Comparison of ENCODE assay signal across 12 mouse cellular contexts in genomic region chr4:119870411-119870810, GRCm38 (mm10).
DNase-seq lines count a peak whose midpoint lies in the region; ATAC-seq lines count a peak whose summit lies in the region.
"Had no signal": no experiment of that assay in that cellular context is flagged by ENCODE, and none has a peak within 500 bp of the region (broad histone marks: within the 10 kb centered on the region; RNA-seq: fewer than 3 reads in every experiment).

No protein-coding gene starts in this region.

- H3K4me1 ChIP-seq in heart, embryonic 10.5 days: peaks cover 3% of the 10 kb centered on the region; the same call in 1 of the 2 replicates
- H3K4me1 ChIP-seq in hindbrain, embryonic 13.5 days (replicated peaks): peaks cover 6% of the 10 kb centered on the region
- H3K4me1 ChIP-seq: liver, embryonic 15.5 days had no signal

- ATAC-seq in hindbrain, embryonic 13.5 days (ENCODE audit: low FRiP score): no peak

- intact Hi-C loops in heart, postnatal 10 days (cut with DNase I): no loop called here

- H3K9ac ChIP-seq in hindbrain, embryonic 13.5 days: no peak overlapping the region
- H3K9ac ChIP-seq: liver, embryonic 15.5 days had no signal

- H3K36me3 ChIP-seq in heart, embryonic 10.5 days: no peaks in the 10 kb centered on the region
- H3K36me3 ChIP-seq in hindbrain, embryonic 13.5 days: 0 out of 2 replicates have a peak, but pooled peaks cover 6% of the 10 kb centered on the region
- H3K36me3 ChIP-seq: liver, embryonic 15.5 days had no signal

- no peak overlapping the region for H3K27ac ChIP-seq in heart, embryonic 10.5 days
- no peak overlapping the region for H3K27ac ChIP-seq in hindbrain, embryonic 13.5 days
- H3K27ac ChIP-seq: heart, adult 2 months; left cerebral cortex, adult 2 months; liver, embryonic 15.5 days had no signal

- 73% methylated on average over 6 of the region's 6 CpGs for WGBS in heart, embryonic 10.5 days
- WGBS in hindbrain, embryonic 13.5 days: 86% methylated on average over 6 of the region's 6 CpGs

- no peak overlapping the region for H3K4me3 ChIP-seq in heart, embryonic 10.5 days
- no peak overlapping the region for H3K4me3 ChIP-seq in hindbrain, embryonic 13.5 days
- H3K4me3 ChIP-seq: heart, adult 2 months; left cerebral cortex, adult 2 months; liver, embryonic 15.5 days had no signal

- peak; percentile 24 to 40 for DNase-seq in heart, postnatal 10 days
- no peak for DNase-seq in heart, embryonic 10.5 days (ENCODE audit: low spot score)
- peak; percentile 43 for DNase-seq in Muller cell, postnatal 12 days (ENCODE audit: inconsistent ontology term)
- DNase-seq in adrenal gland, postnatal 36 days: peak; percentile 17 to 58
- peak; percentile 90 for DNase-seq in fibroblast of lung, adult 2 months (ENCODE audit: low read depth)
- DNase-seq in embryo, embryonic 10 days (ENCODE audit: low spot score): no peak
- no peak for DNase-seq in retina, postnatal 1 day
- DNase-seq: thymus, postnatal 25 days had no signal

- H3K9me3 ChIP-seq in heart, embryonic 10.5 days: no peaks in the 10 kb centered on the region
- H3K9me3 ChIP-seq in hindbrain, embryonic 13.5 days: no peaks in the 10 kb centered on the region
- H3K9me3 ChIP-seq: liver, embryonic 15.5 days had no signal

- H3K4me2 ChIP-seq in hindbrain, embryonic 13.5 days: no peak overlapping the region
- H3K4me2 ChIP-seq: liver, embryonic 15.5 days had no signal

- H3K27me3 ChIP-seq in heart, embryonic 10.5 days (ENCODE audit: insufficient read depth, poor library complexity, severe bottlenecking): 0 out of 2 replicates have a peak, but pooled peaks cover 5% of the 10 kb centered on the region
- H3K27me3 ChIP-seq in hindbrain, embryonic 13.5 days: no peaks in the 10 kb centered on the region
- H3K27me3 ChIP-seq: liver, embryonic 15.5 days had no signal

Comparison
In these comparisons a context has a peak if more than half of its experiments do, and no peak if none do; other contexts are left out.
1. DNase-seq: peak in heart, postnatal 10 days (2 of 2), Muller cell, postnatal 12 days (single experiment), adrenal gland, postnatal 36 days (2 of 2) and fibroblast of lung, adult 2 months (single experiment); none in heart, embryonic 10.5 days (single experiment), embryo, embryonic 10 days (single experiment) and retina, postnatal 1 day (single experiment).